Mouse (Mus musculus) cerebellum, postnatal 36 days (tissue): ENCODE measurements at regions not wholly inside any gene's neighbourhood (a gene's known extent, or its start where the extent isn't known, plus 50 kb on each side); places are given as distances from the start of the nearest gene placed in this dataset.

Experiments
- DNase-seq, 2 experiments: peaks; one replicate each; pipeline ENCODE4 v3.0.0; 2021 to 2022; ENCODE audit warnings: mixed read lengths in 2 of 2

DNA sequence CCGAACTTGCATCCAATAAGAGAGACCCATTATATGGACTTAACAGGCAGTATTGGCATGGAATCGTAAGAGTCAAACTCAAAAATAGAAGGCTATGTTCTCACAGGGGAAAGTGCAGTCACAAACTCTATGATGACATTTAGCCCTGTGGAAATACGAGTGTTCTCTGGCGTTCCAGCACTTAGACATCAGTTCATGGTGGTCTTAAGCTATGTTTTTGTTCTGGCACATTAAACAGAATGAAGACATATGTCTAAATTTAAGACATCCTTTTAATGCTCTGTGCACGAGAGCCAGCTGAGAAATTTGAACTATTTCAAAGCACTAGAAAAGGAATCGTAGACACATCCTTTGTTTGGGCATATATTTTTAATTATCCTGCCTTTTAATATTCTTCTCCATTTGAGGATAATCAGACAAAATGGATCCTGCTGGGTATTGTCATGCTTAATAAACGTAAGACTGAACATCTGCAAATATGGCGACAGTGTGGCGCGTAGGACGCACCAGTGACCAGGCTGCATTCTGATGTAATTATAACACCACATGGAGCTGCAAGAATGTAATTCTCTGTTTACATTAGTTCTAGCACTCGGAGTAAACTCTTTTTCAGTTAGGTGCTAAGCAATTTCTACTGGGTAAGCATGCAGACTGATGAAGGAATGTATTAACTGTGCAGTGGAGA, 114.3 kb downstream of the Dkk1 start:
- DNase-seq = no peak

DNA sequence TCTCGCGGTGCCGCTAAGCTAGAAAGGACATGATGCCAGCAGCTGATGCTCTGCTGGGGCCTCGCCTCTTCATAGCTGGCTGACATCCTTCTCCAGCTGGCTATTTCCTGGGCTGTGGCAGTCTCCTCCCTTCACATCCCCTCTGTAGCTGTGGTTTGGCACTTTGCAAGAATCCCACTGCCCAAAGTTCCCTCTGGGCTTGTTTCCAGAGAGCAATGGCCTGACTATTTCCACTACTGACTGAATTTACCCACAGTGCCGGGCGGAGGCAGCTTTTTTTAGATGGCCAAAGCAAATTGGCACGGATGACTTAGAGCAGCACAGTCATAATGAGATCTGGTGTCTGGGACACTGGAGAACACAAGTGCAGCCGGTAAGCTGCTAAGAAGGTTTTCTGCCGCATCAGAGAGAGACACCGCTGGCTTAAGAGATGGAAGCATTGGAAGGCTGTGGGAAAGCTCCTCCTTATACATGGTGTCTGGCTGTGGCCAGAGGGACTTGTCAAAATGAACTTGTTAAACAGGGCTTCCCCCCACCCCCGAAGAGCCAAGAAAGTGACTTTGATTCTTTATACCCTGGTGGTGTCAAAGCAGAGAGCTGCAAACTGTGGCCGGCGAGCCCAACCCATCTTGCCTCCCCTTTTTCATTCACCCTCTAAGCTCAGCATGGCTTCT, 98.5 kb downstream of the Dkk1 start:
- no peak for DNase-seq

DNA sequence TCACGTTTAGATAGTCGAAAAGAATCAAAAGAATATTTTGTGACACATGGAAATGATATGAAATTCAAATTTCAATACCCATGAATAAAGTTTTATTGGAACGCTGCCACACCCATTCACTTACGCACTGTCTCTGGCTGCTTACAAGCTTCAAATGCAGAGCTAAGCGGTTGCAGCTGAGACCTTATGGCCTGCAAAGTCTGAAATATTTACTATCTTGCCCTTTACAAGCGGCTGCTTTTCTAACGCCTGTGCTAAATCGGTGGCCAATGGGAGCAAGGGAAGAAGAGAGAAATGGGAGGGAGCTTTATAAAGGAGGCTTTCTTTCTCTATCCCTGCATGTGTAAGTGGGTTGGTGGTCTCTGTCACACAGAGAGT, 97.9 kb downstream of the Dkk1 start:
- DNase-seq = no peak

DNA sequence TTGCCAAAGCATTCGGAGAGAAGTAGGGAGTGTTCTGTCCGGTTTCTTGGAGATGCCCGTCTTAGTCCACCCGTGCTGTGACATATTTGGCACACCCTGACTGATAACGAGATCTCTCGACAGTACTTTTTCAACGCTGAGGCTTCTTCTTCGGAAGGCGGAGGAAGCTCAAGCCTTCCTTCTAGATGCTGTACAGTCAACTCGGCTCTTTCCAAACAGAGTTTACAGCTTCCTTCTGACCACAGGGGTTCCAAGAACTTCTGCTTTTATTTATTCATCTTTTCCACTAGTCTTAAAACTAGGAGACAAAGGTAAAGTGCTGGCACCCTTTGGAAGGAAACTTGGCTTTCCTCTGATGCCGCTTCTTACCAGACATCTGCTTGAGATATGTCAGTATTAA, 96.8 kb downstream of the Dkk1 start:
- no peak for DNase-seq

DNA sequence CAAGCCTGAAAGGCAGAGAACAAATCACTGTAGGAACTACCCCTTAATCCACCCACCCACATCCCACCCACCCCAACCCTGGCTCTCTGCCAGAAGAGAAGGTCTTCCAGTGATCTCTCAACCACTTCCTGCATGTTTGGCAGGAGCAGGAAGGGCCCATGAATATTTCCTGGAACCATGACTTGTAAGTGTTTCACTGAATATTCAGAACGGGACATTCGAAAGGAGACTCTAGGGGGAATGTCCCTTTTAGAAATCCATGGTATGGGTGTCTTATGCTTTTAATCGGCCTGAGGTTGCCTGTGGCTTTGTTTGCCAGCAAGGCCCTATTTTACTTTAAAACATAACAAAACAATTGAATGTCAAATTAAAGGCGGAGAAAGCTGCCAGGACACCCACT, 66.0 kb downstream of the Dkk1 start:
- no peak for DNase-seq

DNA sequence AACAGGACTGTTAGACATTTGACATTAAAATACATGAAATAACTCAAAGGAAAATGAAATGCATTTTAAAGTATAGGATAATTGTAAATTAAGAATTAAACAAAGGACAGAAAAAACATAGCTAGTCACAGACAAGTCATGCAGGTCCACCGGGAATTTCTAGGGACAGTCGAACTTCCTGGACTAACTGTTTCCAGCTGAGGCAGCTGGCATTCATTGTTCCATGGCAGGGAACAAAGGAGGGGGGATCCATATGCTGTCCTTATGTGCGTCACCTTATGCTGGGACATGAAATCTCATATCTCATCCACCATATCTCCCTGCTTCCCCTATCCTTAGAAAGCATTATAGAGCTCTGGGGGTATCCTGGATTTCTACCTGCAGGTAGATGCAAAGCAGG, 59.7 kb downstream of the Dkk1 start:
- no peak for DNase-seq

DNA sequence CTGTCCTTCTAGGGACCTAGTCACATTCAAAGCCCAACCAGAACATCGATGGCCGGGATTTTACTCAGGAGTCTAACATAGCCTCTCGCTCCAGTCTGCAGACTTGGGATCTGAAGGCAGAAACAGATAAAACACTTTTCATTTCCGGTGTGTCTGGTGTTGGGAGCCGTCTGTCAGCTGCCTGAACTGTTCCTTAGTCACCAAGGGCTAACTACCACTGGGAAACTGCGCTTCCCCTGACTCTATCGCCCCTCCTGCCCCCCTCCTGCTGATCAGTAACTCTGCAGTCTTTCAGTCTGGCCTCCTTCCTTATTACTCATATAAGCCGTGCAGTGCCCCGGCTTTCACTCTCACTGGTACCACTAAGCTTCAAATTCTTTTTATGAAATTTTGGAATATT, 58.5 kb downstream of the Dkk1 start:
- DNase-seq = no peak
